Mouse (Mus musculus): ENCODE results near the gene Tctex1d1.

Gene Tctex1d1

DNA sequence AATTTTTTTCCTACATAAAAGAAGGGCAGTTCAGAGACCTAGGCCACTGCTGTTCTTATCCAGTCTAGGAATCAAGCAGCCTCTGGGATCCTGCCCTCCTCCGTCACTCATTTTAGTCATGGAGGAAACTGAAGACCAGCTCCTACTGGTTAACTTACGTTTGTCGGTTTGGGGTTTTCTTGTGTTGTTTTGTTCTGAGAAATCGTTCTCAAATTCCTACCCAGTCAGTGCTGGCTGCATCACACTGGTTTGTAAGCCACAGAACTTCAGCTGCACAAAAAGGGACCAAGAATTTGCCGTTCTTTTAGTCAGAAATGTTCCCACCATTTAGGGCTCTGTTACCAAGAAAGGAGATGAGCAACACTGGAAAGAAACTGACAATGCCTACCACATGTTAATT is 11.0 kb downstream of the Tctex1d1 start:
- no peak for DNase-seq

- DNase-seq = no peak
Measured at GRCm38 (mm10) chr4:102990016-102990415, 11.6 kb downstream of the Tctex1d1 start.

DNA sequence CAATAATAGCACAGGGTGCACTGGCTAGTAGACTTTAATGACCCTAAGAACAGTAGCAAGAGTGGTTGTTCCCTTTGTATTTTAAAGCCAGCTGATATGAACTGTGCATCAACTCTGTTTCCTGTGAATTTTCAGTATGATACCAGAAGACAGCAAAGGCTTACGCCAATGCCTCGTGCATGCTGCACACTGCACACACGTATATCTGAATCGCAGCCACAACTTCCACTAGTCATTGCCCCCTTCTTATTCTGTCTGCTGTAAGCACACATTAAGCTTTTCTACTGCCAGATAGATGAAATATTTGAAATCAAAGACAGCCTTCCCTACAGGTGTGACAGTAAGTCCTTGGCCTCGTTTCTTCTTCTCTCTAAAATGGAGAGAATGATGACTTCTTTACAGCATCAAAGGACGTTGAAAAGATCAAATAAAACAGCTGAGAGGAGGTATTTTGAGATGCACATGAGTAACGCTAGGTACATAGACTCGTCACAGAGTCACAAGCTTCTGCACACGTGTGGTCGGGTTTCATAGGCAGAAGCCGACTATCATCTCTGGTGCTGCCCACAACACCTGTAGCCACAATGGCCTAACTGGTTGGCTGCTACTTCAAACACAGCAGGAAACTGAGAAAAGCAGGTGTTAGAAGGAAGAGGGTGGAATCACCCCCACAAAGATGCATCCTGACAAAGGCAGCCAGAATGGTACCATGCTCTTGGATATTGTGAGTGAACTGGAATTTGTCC is 12.4 kb downstream of the Tctex1d1 start:
- no peak for DNase-seq

- DNase-seq = no peak
Measured at GRCm38 (mm10) chr4:102991685-102992084, 13.3 kb downstream of the Tctex1d1 start.

DNA sequence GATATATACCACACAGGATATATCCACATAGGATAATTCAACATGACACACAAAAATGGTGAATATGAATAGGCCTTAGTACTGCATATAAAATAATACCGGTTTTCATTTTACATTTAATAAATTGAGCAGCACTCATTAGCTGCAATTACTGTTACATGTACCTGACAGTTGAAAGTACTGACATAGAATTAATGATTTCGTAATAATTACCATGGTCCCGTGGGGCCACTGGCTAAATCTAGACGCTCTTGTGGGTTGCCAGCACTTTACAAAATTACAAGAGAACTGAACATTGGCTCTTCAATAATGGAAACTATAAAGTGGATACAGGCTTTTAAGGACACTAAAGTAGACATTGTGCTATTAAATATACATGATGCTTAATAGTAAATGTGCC is 26.3 kb downstream of the Tctex1d1 start:
- DNase-seq = no peak

DNA sequence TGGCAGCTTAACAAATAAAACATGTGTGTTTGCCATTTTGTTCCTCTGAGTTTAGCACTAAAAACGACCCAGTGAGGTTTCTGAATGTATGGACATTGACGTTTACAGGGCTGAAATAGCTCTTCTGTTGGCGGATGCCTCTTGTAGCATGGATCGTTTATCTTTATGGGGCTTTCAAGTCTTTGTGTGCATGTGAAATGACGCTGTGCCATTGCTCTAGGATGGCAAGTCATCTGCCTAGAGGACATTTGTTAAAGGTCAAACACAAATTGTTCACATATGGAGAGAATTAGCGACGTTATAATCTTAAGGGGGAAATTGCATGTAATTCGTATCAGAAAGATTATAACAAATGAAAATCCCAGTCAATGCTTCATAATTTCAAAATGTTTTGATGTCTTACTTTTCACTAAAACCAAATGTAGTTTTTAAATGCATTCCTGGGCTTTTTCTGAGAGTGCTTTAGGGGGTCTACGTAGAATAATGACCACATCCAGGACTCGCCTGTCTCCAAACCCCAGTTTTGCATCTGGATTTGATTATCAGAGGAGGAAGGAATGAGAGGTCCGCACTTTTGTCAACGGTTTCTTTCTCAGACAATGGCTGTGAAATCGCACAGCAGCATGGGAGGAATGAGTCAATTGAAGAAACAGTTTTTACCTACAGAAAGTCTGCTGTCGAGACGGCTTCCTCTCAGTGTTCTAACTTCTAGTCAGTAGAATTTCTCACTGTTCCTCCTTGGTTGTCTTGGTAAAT is 27.0 kb downstream of the Tctex1d1 start:
- DNase-seq = no peak

GRCm38 (mm10) chr4:103006266-103006665 is 27.9 kb downstream of the Tctex1d1 start:
- DNase-seq = no peak

GRCm38 (mm10) chr4:103006943-103007418 is 28.6 kb downstream of the Tctex1d1 start:
- no peak for DNase-seq

GRCm38 (mm10) chr4:103010734-103011133 is 32.3 kb downstream of the Tctex1d1 start:
- DNase-seq = no peak

DNA sequence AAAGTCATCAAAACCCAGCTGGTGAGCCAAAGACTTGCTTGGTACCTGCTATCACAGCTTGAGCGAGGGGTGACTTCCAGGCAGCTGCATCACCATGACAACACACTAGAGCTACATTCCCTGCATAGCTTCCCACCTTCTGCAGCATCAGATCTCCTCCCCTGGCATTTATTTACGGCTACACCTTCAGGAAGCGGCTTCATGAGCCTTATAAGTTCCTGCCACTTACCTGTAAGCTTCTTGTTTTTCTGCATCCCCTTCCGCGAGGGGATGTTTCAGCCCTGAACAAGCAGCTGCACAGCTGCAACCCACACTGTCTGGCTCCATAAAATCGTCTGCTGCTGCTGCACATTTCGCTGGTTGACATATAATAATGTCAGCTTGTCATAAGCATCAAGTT is 33.4 kb downstream of the Tctex1d1 start:
- no peak for DNase-seq

DNA sequence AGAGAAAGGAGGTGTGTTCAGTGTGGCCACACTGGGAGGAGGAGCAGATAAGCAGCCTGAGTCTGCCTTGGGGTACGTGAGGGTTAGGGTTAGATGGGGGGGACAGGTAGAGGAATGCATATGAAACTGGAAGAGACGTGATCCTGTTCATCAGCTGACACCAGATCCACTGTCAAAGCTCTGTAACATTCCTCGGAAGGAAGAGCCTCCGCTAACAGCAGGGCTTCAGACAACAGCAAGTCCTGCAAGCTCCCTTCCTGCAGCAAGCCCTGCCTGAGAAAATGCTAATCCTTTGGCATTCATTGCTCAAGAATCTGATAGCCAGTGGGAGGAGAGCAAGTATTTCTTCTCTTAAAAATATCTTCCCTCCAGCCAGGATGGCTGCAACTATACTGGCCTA is 35.1 kb downstream of the Tctex1d1 start:
- no peak for DNase-seq

DNA sequence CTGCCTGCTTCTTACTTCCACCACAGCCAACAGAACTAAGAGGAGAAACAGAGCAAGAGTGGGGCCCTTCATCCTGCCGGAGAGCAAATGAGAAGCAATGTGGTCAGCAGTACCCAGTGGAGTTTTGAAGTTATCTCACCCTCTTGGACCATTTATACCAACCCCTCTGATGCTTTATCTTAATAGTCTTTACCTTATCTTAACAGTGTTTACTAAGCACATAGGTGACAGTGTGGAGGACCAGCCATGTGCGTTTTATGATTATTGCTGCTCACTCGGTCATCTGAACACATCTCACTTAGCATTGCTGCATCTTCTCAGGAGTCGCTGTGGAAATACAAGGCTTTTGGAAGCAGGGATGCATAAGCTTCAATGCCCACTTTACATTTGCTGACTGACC is 48.2 kb downstream of the Tctex1d1 start, which contains the start of gene Insl5:
TSS of gene Insl5 (minus strand) at position 222 of the 400 bp plus-strand sequence.
- no peak for DNase-seq

- no peak for DNase-seq
Measured at GRCm38 (mm10) chr4:103027745-103028144, 49.3 kb downstream of the Tctex1d1 start.

DNA sequence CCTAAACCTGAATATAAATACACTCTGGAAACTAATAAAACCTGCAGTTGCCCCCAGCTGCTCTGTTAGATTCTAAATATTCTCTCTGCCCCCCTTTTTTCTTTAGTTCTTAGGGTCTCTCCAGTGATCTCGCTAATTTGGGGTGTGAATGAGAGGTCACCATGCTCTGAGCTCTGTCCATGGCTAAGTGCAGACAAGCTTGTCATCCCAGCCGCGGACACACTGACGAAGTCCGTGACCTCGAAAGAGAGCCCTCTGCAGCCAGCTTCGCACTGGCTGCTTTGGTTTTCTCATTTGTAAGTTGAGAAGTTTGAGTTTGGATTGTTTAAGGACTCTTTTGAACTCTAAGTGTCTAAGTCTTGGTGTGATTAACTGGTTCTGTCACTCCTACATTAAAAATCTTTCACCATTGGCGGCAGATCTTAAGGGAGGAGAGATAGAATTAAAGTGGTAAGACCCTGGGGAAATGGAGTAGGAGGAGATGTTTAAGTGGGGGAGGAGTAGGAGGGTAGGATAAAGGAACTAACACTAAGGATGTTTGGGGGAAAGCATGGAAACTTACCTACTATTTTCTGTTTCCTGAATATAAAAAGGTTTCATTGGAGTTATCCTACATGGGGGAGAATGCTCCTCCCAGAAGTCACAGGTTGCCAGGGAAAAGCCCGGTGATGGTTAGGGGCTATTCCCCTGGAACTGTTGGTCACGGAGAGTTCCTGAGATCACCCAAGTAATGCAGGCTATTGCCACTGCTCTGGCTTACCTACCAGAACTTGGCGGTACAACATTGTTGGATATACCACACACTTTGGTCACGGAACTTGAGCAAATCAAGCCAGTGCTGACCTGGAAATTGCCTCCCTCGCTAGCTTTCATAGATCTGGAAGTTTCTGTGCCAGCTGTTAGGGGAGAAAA is 50.0 kb downstream of the Tctex1d1 start:
- DNase-seq = no peak

DNA sequence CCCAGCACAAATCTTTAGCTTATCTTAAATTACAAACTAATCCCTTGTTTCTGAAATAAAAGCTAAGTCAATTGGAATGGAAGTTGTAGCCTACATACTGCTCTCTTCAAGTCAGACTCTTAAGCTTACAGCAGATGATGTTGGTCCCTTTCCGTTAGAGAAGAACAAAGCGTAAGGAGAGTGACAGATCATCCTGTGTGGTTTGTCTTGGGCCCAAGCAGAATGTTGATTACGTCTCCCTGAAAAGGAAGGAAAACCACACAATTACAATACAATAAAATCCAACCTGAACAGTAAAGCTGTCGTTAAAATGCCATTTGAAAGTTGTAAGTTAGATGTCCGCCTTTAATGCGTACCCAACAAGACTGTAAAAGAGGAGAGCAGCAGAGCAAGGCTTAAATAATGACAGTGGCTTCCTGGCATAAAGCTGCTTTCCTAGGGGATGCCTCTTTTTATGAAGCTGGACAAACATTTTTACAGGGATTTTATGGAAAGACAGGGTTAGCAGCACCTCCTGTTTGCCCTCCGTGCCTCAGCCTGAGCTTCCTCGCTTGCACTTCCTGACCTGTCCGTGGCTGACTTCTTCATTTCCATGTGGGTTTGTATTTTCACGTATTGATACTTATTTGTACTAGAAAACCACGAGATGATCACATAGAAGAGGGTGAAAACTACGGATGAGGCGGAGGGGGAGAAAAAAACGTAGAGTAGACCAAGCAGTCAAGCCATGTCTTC is 60.9 kb downstream of the Tctex1d1 start:
- DNase-seq = no peak

DNA sequence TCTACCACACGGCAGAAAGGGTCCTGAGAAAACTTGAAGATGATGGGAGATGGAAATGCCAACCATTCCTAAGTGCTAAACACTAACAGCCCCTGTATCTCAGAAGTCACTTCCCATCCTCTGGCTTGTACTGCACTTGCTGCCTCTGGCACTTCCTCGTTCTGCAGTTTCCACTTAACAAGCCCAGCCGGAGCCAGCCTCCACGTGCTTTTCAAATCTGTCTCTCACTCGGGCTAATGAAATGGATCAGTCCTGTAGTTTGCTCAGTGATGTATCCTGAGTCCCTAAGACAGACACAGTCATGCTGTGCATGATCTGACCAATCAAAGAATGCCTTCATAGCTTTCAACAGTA is 61.4 kb downstream of the Tctex1d1 start:
- no peak for DNase-seq

GRCm38 (mm10) chr4:103042997-103043396 is 64.6 kb downstream of the Tctex1d1 start:
- DNase-seq = no peak

DNA sequence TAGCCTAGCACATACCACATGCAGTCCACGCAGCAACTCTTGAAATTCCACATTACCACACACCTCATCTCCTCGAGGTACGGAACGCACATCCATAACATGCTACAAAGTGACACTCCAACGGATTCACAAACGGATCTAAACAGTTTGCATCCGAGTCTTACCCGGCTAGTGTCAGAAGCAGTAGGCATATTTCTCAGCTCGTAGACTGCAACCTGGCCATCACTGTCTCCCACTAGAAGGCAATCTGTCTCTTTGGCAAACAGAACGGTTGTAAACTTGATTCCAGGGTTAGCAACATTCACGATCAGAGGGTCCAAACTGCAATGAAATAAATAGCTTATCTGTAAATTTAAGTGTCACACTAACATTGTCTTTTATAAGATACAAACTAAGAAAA is 69.6 kb downstream of the Tctex1d1 start:
- DNase-seq = no peak
